Mouse (Mus musculus) limb, embryonic 15.5 days (tissue): ENCODE data around the gene Osbp2. TPM values are rescaled to one million over a fixed set of nuclear protein-coding genes. Genes with fewer than 3 reads are reported as not detected.

Experiments
- ATAC-seq: fragments of 200-750 bp; cut with Nextera tagmentation; 2 replicates; pipeline ENCODE4 v1.8.0; 2017; ENCODE audit warnings: low read depth, moderate TSS enrichment; ENCODE audit not compliant: insufficient number of reproducible peaks, low FRiP score, low TSS enrichment
- H3K27ac ChIP-seq: fragments of 300-500 bp; sonication (generic); 2 replicates; pipeline ENCODE4 v1.5.1; 2015; ENCODE audit warnings: moderate library complexity, mild to moderate bottlenecking, inconsistent platforms
- H3K27me3 ChIP-seq: fragments of 300-500 bp; sonication (generic); 2 replicates; pipeline ENCODE4 v1.6.1; 2015; ENCODE audit warnings: inconsistent platforms
- H3K36me3 ChIP-seq: fragments of 300-500 bp; sonication (generic); 2 replicates; pipeline ENCODE4 v1.6.1; 2015; ENCODE audit warnings: inconsistent platforms
- H3K4me1 ChIP-seq: fragments of 300-500 bp; sonication (generic); 2 replicates; pipeline ENCODE4 v1.6.1; 2015; ENCODE audit warnings: inconsistent platforms
- H3K4me2 ChIP-seq: fragments of 300-500 bp; sonication (generic); 2 replicates; pipeline ENCODE4 v1.6.1; 2015; ENCODE audit warnings: mild to moderate bottlenecking, inconsistent platforms
- H3K4me3 ChIP-seq: fragments of 300-500 bp; sonication (generic); 2 replicates; pipeline ENCODE4 v1.5.1; 2015; ENCODE audit warnings: mild to moderate bottlenecking, inconsistent platforms
- H3K9ac ChIP-seq: fragments of 300-500 bp; sonication (generic); 2 replicates; pipeline ENCODE4 v1.6.1; 2015; ENCODE audit warnings: inconsistent platforms
- H3K9me3 ChIP-seq: fragments of 300-500 bp; sonication (generic); 2 replicates; pipeline ENCODE4 v1.6.1; 2016; ENCODE audit warnings: inconsistent platforms
- WGBS: fragments of 180-500 bp; shearing (Covaris S2); methylation state at CpG from one replicate; pipeline ENCODE4 v1.1.7; 2015; 5-methylcytosine and 5-hydroxymethylcytosine counted together
- polyA plus RNA-seq: library from polyadenylated mRNA; unstranded; fragments of >200 nt; fragmentation: Nextera tagmentation; extraction: Ambion mirVana; gene quantifications from 2 replicates; pipeline ENCODE4 v1.2.1, GENCODE M21; 2015

The Osbp2 gene
- polyA plus RNA-seq, 1 experiment from 2014 or later: 0.77 TPM

DNA sequence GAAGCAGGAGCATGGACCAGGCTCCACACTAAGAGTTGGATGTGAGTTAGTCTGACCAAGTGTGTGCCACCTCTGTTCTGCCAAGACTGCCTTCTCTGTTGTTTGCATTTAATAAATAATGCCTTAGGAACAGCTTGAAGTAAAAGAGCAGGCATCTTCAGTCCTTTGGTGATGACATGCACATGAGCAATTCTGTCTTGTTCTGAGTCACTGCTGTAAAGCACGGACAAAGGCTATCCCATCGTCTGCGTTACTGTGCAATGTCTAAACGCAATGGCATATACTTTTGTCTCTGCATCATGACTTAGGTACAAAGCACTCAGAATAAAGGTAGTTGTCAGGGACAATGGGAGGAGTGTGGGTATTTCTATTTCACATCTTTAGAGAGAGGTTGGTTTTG is 3.9 kb downstream of the Osbp2 start:
- H3K27me3 ChIP-seq: peaks cover 19% of the 10 kb centered on the region
- no peak overlapping the region for H3K4me2 ChIP-seq
- no peaks in the 10 kb centered on the region for H3K36me3 ChIP-seq
- H3K4me3 ChIP-seq: no peak overlapping the region
- H3K4me1 ChIP-seq: peaks cover 11% of the 10 kb centered on the region
- ATAC-seq: no peak
- H3K27ac ChIP-seq: no peak overlapping the region
- WGBS: 89% methylated on average over 4 of the region's 4 CpGs
- H3K9ac ChIP-seq: no peak overlapping the region
- no peaks in the 10 kb centered on the region for H3K9me3 ChIP-seq

DNA sequence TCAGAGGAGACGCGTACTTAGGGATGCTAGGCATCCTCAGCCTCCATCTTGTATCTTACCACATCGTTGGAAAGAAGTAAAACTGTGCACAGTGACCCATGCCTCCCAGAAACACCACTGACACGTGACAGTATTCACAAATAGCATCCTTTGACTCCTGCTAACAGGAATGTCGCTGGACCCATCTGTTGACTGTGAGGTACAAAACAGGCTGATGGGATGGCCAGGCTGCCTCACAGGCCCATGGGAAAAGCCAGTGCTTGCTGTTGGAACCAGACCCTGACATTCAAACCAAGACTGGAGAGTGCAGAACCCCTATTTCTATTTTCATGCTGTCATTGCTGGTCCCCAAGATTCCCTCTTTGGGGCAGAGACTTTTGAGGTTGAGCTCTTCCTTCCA is 5.8 kb downstream of the Osbp2 start:
- no peak for ATAC-seq
- no peak overlapping the region for H3K9ac ChIP-seq
- H3K4me1 ChIP-seq: no peaks in the 10 kb centered on the region
- no peaks in the 10 kb centered on the region for H3K9me3 ChIP-seq
- no peak overlapping the region for H3K27ac ChIP-seq
- H3K4me3 ChIP-seq: no peak overlapping the region
- H3K4me2 ChIP-seq: no peak overlapping the region
- no peaks in the 10 kb centered on the region for H3K36me3 ChIP-seq
- H3K27me3 ChIP-seq: peaks cover 9% of the 10 kb centered on the region
- WGBS: 77% methylated on average over 5 of the region's 5 CpGs

DNA sequence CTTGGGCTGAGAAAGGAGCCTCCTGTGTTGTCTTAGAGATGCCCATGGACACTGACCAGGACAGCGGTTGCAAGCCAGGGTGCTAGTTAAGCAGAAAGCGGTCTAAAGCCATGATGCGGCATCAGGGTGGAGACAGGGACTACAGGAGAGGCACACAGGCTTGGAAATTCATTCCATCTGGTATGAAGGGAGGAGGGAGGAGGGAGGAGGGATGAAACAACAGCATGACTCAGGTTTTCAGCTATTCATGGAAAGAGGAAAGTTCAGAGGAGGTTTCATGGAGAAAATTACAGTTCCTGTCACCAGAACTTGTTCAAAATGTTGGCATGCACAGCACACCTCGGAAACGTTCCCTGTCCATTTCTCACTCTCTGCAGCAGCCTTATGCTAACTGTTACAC is 7.9 kb downstream of the Osbp2 start:
- ATAC-seq: no peak
- no peaks in the 10 kb centered on the region for H3K27me3 ChIP-seq
- no peak overlapping the region for H3K27ac ChIP-seq
- H3K4me3 ChIP-seq: no peak overlapping the region
- H3K36me3 ChIP-seq: no peaks in the 10 kb centered on the region
- no peak overlapping the region for H3K4me2 ChIP-seq
- no peak overlapping the region for H3K9ac ChIP-seq
- no peaks in the 10 kb centered on the region for H3K9me3 ChIP-seq
- peaks cover 3% of the 10 kb centered on the region; the same call in 1 of the 2 replicates for H3K4me1 ChIP-seq
- WGBS: 78% methylated on average over 5 of the region's 5 CpGs

DNA sequence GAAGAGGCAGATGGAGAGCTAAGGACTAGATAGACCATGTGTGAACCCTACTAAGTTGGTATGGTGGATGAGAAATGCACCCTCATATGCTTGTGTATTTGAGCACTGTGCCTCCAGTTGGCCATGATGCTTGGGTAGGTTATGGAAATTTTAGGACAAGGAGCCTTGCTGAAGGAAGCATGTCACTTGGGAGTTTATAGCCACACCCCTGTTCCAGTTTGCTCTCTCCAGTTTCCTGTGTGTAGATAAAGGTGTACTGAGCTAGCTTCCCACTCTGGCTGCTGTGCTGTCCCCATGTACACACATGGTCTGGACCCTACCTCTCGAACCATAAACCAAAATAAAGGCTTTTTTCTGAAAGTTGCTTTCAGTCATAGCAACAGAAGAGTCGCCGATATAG is 9.5 kb downstream of the Osbp2 start:
- no peak for ATAC-seq
- 95% methylated on average over 3 of the region's 3 CpGs for WGBS
- no peaks in the 10 kb centered on the region for H3K9me3 ChIP-seq
- no peak overlapping the region for H3K27ac ChIP-seq
- H3K36me3 ChIP-seq: no peaks in the 10 kb centered on the region
- no peak overlapping the region for H3K9ac ChIP-seq
- no peak overlapping the region for H3K4me2 ChIP-seq
- H3K27me3 ChIP-seq: no peaks in the 10 kb centered on the region
- no peak overlapping the region for H3K4me3 ChIP-seq
- H3K4me1 ChIP-seq: peaks cover 3% of the 10 kb centered on the region; the same call in 1 of the 2 replicates

DNA sequence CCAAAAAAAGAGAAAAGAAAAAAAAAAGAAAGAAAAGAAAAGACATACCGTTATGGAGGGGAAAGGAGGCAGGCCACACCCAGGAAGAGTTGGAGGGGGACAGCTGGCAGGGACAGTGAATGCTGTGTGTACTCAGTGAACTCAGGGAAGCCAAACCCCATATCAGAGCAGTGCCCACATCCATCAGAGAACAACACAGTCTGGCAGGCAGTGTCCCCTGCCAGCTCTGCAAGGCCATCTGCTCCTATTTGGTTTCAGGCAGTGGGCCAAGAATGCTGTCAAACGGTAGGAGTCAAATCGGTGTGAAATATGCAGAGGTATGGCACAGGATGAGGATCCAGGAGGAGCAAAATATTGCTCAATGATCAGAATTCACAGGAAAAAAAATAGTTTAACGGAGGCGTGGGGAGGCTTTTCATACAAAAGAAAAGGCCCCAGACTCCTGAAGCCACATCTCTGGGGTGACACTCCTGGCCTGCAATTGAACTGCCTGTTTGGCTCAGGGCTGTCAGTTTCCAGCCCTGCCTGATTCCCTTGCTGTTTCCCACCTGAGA is 10.1 kb downstream of the Osbp2 start:
- H3K4me3 ChIP-seq: no peak overlapping the region
- no peak overlapping the region for H3K27ac ChIP-seq
- H3K9ac ChIP-seq: no peak overlapping the region
- H3K27me3 ChIP-seq: no peaks in the 10 kb centered on the region
- no peak overlapping the region for H3K4me2 ChIP-seq
- 0 out of 2 replicates have a peak, but pooled peaks have one; percentile 61 for ATAC-seq
- no peaks in the 10 kb centered on the region for H3K9me3 ChIP-seq
- H3K36me3 ChIP-seq: no peaks in the 10 kb centered on the region
- H3K4me1 ChIP-seq: peaks cover 3% of the 10 kb centered on the region; the same call in 1 of the 2 replicates
- WGBS: 50% methylated on average over 5 of the region's 5 CpGs

DNA sequence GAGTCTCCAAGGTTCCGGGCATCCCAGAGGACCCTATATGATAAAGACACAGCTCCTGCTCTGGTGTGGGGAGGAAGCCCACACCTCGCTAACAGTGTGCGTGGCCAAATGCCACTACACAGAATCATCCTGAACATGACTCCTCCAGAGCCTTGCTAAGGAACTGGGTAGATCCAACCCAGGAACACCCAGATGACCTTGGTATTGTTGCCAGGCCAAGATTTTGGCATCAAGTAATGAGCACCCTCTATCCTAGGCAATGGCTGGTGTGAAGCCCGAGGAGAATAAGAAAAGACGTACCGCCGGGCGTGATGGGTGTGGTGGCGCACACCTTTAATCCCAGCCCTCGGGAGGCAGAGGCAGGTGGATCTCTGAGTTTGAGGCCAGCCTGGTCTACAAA is 10.7 kb downstream of the Osbp2 start:
- Histone ChIP-seq H3K9me3 (no peaks in the 10 kb centered on the region), H3K9ac (no peak overlapping the region), H3K4me2 (no peak overlapping the region), H3K4me3 (no peak overlapping the region), H3K27ac (no peak overlapping the region), H3K4me1 (peaks cover 3% of the 10 kb centered on the region; the same call in 1 of the 2 replicates), H3K27me3 (no peaks in the 10 kb centered on the region), H3K36me3 (no peaks in the 10 kb centered on the region)
- ATAC-seq: no peak
- WGBS: 92% methylated on average over 10 of the region's 10 CpGs

DNA sequence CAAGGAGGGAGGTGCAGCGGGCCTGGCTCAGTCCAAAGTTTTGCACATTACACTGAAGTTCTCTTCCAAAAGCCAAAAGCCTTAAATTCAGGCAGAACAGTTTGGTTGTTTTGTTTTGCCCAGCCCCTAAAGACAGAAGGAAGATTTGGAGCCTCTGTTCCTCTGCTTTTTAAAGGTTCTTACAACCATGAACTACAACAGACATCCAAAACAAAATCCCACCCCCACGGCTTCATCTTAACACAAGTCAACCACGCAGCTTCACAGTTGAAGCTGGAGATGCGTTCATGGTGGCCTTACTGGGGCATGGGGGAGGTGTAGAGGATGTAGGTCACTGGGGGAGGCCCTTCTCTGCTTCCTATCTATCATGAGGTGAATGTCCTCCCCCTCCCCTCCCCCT is 11.8 kb downstream of the Osbp2 start:
- 72% methylated on average over 4 of the region's 4 CpGs for WGBS
- Histone ChIP-seq H3K36me3 (no peaks in the 10 kb centered on the region), H3K4me2 (no peak overlapping the region), H3K4me1 (peaks cover 3% of the 10 kb centered on the region; the same call in 1 of the 2 replicates), H3K4me3 (no peak overlapping the region), H3K9me3 (no peaks in the 10 kb centered on the region), H3K9ac (no peak overlapping the region), H3K27ac (no peak overlapping the region), H3K27me3 (no peaks in the 10 kb centered on the region)
- ATAC-seq: no peak

DNA sequence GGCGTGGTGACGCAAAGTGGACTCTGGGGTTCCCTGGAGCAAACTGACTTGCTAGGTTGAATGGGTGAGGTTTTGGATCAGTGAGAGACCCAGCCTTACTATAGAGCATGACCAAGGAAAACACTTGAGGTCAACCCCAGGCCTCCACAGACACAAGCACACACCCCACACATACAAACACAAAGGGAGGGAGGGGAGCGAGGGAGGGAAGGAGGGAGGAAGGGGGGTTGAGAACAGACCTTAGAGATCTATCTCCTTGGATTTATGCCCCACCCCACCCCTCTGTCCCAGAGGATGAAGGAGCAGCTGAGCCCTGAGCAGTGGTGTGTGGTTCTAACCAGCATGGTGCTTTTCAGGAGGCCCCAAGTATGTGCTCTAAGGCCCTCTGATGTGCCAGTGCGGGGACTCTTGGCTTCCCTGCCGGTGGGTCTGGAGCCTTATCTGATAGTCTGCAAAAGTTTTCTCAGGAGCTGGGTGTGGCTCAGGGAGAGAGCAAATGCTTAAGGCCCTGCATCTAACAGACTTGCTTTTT is 12.9 kb downstream of the Osbp2 start:
- H3K4me1 ChIP-seq: peaks cover 3% of the 10 kb centered on the region; the same call in 1 of the 2 replicates
- no peak overlapping the region for H3K27ac ChIP-seq
- H3K36me3 ChIP-seq: no peaks in the 10 kb centered on the region
- no peaks in the 10 kb centered on the region for H3K9me3 ChIP-seq
- WGBS: 64% methylated on average over 5 of the region's 5 CpGs
- no peaks in the 10 kb centered on the region for H3K27me3 ChIP-seq
- no peak overlapping the region for H3K4me3 ChIP-seq
- H3K9ac ChIP-seq: no peak overlapping the region
- H3K4me2 ChIP-seq: no peak overlapping the region
- no peak for ATAC-seq

DNA sequence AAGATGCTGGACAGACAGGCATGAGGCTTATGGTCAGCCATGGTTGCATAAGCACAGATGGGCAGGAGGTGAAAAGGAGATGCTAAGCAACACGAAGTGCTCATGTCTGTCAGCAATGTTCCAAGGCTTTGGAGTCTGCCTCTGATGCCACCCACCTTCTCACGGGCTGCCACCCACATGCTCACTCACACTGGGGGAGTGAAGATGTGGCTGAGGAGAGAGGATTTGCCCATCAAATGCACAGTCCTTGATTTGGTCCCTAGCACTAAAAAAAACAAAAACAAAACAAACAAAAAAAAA is 13.4 kb downstream of the Osbp2 start:
- no peak for ATAC-seq
- peaks cover 3% of the 10 kb centered on the region; the same call in 1 of the 2 replicates for H3K4me1 ChIP-seq
- no peaks in the 10 kb centered on the region for H3K27me3 ChIP-seq
- no peaks in the 10 kb centered on the region for H3K9me3 ChIP-seq
- 70% methylated on average over 2 of the region's 2 CpGs for WGBS
- no peak overlapping the region for H3K9ac ChIP-seq
- H3K27ac ChIP-seq: no peak overlapping the region
- H3K4me2 ChIP-seq: no peak overlapping the region
- H3K4me3 ChIP-seq: no peak overlapping the region
- H3K36me3 ChIP-seq: no peaks in the 10 kb centered on the region

DNA sequence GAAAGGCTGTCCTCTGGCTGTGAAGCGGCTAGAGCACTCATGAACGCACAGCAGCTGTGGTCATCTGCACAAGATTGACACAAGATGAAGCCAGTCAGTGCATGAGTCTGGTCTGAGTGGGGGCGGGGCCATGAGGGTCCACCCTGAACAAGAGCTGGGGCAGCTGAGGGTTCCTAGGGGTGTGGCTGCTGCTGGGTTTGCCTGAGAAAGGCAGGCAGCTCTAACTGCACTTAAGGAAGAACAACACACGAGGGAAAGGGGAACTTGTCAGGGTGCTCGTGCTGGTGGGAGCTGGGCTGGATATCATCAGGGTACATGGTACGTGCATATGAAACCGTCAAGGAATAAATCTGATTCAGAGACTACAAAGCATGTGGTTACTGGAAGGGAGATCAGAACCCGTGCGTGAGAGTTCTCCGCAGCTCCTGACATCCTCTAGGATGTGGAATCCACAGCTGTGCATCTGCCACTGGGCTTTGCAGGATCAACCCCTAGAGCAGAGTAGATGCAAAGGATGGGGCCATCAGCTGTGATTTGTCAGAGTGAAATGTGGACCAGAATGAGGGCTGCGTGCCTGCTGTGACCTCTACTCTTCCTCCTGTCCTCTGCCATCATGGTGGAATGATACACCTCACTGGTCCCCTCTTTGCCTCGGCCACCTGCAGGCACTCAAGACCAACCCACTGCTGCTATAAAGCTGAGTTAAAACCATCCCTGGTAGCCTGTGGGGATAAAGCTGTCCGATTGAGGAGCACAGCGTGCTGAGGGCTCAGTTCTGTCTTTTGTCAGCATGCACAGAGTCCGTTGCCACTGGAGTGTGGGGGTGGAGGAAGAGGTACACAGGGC is 14.0 kb downstream of the Osbp2 start:
- Histone ChIP-seq H3K9me3 (no peaks in the 10 kb centered on the region), H3K27ac (no peak overlapping the region), H3K9ac (no peak overlapping the region), H3K4me3 (no peak overlapping the region), H3K36me3 (no peaks in the 10 kb centered on the region), H3K4me2 (no peak overlapping the region), H3K27me3 (no peaks in the 10 kb centered on the region), H3K4me1 (peaks cover 3% of the 10 kb centered on the region; the same call in 1 of the 2 replicates)
- 79% methylated on average over 15 of the region's 15 CpGs for WGBS
- no peak for ATAC-seq

DNA sequence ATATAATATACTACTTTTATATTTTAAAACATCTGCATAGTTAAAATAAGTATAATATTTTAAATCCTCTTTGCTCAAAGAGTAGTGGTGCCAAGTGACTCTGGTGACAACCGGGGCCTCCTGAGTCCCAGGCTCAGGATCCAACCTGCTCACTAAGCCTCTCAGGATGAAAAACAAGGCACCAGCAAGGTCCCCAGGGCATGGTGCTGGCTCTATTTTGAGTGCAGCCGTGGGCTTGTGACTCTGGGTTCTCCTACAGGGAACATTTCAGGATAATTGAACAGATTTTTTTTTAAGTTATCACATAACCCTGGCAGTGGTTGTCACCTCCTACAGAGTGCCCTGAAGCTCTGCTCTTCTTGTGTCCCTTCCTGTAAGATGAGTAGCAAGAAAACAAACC is 17.4 kb downstream of the Osbp2 start:
- H3K4me1 ChIP-seq: no peaks in the 10 kb centered on the region
- H3K4me3 ChIP-seq: no peak overlapping the region
- 43% methylated on average over 2 of the region's 2 CpGs for WGBS
- H3K9me3 ChIP-seq: no peaks in the 10 kb centered on the region
- no peaks in the 10 kb centered on the region for H3K27me3 ChIP-seq
- H3K27ac ChIP-seq: no peak overlapping the region
- H3K4me2 ChIP-seq: no peak overlapping the region
- no peak overlapping the region for H3K9ac ChIP-seq
- ATAC-seq: no peak
- no peaks in the 10 kb centered on the region for H3K36me3 ChIP-seq

DNA sequence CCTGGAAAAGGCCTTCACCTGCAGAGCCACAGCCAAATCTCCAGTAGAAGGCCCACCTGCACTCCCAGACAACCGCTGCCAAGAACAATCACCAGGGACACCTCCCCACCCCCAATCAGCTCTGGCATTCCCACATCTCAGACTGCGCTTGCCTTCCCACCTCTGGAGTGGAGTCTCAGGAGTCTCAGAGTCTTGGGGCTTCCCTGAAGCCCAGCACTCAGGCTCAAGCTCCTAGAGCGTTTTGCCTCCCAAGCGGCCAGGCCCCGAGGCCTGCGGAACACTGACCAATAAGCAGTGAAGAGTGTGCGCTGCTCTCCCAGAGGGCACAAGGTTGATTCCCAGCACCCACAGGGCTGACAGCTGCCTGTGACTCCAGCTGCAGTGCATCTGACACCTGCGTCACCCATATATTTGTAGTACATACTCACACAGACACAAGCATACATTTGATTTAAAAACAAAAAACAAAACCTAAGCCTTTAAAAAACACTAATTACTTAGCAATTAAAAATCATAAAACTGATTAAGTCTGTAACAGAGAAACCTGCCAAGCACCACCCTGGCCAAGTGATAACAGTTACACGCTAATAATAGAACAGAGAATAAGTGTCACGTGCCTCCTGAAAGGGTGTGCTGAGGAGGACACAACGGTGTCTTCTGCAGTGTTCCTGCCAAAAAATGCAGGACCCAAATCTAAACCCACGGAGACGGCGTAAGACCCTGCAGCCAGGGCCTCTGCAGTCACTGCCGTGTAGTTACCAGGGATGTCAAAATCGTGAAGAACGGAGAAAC is 19.6 kb downstream of the Osbp2 start:
- no peak for ATAC-seq
- no peak overlapping the region for H3K9ac ChIP-seq
- no peak overlapping the region for H3K27ac ChIP-seq
- WGBS: 77% methylated on average over 17 of the region's 17 CpGs
- no peaks in the 10 kb centered on the region for H3K27me3 ChIP-seq
- H3K4me2 ChIP-seq: no peak overlapping the region
- H3K4me1 ChIP-seq: no peaks in the 10 kb centered on the region
- no peaks in the 10 kb centered on the region for H3K36me3 ChIP-seq
- H3K9me3 ChIP-seq: no peaks in the 10 kb centered on the region
- no peak overlapping the region for H3K4me3 ChIP-seq
